Mouse (Mus musculus): ENCODE results near the gene Dohh. TPM values are rescaled to one million over a fixed set of nuclear protein-coding genes. Genes with fewer than 3 reads are reported as not detected.
A peak's percentile ranks its signal among the peaks of the same experiment; 100 is the strongest.

Gene Dohh
- polyA plus RNA-seq, 1 experiment from 2014 or later, result 55.2 TPM

GRCm38 (mm10) chr10:81433541-81434289, 49.5 kb downstream of the Dohh start:
- Histone ChIP-seq H3K27me3 (replicated peaks; ENCODE audit: insufficient read depth, low read length) (no peaks in the 10 kb centered on the region), H3K9me3 (ENCODE audit: low read length) (no peaks in the 10 kb centered on the region), H3K4me3 (ENCODE audit: low read depth, low read length) (no peak overlapping the region), H3K9ac (replicated peaks; ENCODE audit: low read depth) (no peak overlapping the region), H3K27ac (ENCODE audit: low read length) (peak overlapping the region; percentile 34; the same call in 1 of the 2 replicates), H3K36me3 (ENCODE audit: insufficient read depth, low read length) (no peaks in the 10 kb centered on the region), H3K4me1 (ENCODE audit: insufficient read depth, low read depth, low read length) (peaks cover 16% of the 10 kb centered on the region), H3K4me2 (replicated peaks; ENCODE audit: low read depth, low read length) (no peak overlapping the region)
- 68% methylated on average over 24 of the region's 26 CpGs for WGBS
- ATAC-seq, result no peak
- peak; percentile 53 for DNase-seq (ENCODE audit: low spot score)
- no peak for TF ChIP-seq EP300 (IDR thresholded peaks at IDR 0.05)
- TF ChIP-seq CTCF (IDR thresholded peaks at IDR 0.05), result peak; percentile 40

DNA sequence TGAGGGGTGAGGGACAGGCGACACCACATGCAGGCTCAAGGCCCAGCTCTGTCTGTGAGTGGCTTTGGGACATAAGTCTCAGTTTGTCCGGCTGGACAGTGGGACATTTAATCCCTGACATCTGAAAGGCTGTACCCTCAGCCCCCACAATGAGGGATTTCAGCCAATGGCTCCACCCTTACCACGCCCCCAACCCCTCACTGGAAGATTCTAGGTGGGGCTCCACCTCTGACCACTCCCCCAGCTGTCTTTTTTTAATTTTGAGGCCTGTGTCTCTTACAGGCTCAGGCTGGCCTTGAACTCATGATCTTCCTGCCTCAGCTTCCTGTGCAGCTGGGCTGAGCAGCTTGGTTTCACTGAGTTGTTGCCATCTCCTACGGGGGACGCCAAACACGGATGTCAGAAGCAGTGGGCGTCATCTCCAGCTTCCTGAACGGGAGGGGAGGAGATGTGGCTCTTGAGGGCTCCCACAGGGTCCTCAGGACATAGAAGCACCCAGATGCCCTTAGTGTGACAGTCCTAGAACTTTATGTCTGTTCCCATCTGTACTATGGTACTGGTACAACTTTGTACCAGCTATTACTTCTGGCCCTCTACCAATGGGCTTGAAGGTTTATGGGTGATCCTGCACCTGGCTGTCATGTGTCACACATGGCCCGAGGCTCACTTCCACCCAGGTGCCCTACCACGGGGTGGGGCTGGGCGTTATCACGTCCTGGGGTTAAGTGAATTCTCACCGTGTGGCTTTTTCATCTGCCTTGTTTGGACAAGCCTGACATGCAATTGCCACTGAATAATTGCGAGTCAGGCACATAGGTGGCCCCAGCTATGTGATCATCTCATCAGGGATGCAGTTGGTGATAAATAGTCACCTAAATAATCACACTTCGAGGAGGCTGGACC, 50.4 kb downstream of the Dohh start:
- TF ChIP-seq CTCF (IDR thresholded peaks at IDR 0.05) (no peak), EP300 (IDR thresholded peaks at IDR 0.05) (no peak)
- H3K27me3 ChIP-seq (replicated peaks; ENCODE audit: insufficient read depth, low read length), result no peaks in the 10 kb centered on the region
- ATAC-seq (no peak), DNase-seq (ENCODE audit: low spot score) (no peak)
- peak overlapping the region; percentile 34; the same call in 1 of the 2 replicates for H3K27ac ChIP-seq (ENCODE audit: low read length)
- no peak overlapping the region for H3K4me2 ChIP-seq (replicated peaks; ENCODE audit: low read depth, low read length)
- H3K36me3 ChIP-seq (ENCODE audit: insufficient read depth, low read length), result no peaks in the 10 kb centered on the region
- H3K9me3 ChIP-seq (ENCODE audit: low read length), result no peaks in the 10 kb centered on the region
- no peak overlapping the region for H3K4me3 ChIP-seq (ENCODE audit: low read depth, low read length)
- H3K9ac ChIP-seq (replicated peaks; ENCODE audit: low read depth), result no peak overlapping the region
- H3K4me1 ChIP-seq (ENCODE audit: insufficient read depth, low read depth, low read length), result peaks cover 16% of the 10 kb centered on the region
- WGBS, result 47% methylated on average over 15 of the region's 15 CpGs

DNA sequence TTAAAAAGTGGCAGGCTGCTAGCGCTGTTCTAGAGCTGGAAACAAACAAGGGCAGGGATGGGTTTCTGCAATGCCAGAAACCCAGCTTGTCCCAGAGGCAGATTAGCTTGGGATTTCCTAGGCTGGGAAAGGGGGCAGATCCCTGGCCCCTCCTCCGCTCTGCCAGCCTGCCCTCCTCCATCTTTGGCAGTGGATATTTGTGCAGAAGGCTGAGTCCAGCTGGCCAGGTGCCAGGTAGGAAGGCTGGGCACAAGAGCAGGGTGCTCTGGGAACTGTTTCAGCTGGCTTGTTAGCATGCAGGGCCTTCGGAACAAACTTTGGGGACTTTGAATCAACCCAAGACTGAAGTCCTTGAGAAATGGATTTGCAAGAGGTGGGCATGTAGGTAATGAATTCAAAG, 51.2 kb downstream of the Dohh start:
- Histone ChIP-seq H3K36me3 (ENCODE audit: insufficient read depth, low read length) (no peaks in the 10 kb centered on the region), H3K4me2 (replicated peaks; ENCODE audit: low read depth, low read length) (no peak overlapping the region), H3K9me3 (ENCODE audit: low read length) (no peaks in the 10 kb centered on the region), H3K4me1 (ENCODE audit: insufficient read depth, low read depth, low read length) (peaks cover 16% of the 10 kb centered on the region), H3K27ac (ENCODE audit: low read length) (no peak overlapping the region), H3K27me3 (replicated peaks; ENCODE audit: insufficient read depth, low read length) (no peaks in the 10 kb centered on the region), H3K9ac (replicated peaks; ENCODE audit: low read depth) (no peak overlapping the region), H3K4me3 (ENCODE audit: low read depth, low read length) (no peak overlapping the region)
- ATAC-seq (no peak), DNase-seq (ENCODE audit: low spot score) (peak; percentile 56)
- TF ChIP-seq EP300 (IDR thresholded peaks at IDR 0.05), result no peak
- no peak for TF ChIP-seq CTCF (IDR thresholded peaks at IDR 0.05)
- 46% methylated on average over 3 of the region's 3 CpGs for WGBS

Small RNA genes within 50 kb of the gene (microRNA-seq; reads per million reads assigned to microRNA genes)
- gene Mir1191b (0.73 reads per million), gene Mir6913 (not detected)

Other genes starting within 250 kb of the Dohh start
- gene Zbtb7a, start 249.2 kb upstream of the Dohh start, polyA plus RNA-seq (2015; fragmentation: Nextera tagmentation; extraction: Ambion mirVana), result 58.2 and 62.0 TPM in 2 replicates
- gene Pias4, start 216.5 kb upstream of the Dohh start, polyA plus RNA-seq (2015; fragmentation: Nextera tagmentation; extraction: Ambion mirVana), result 27.9 TPM in 2 replicates
- 509 and 537 TPM in 2 replicates for gene Eef2, start 207.8 kb upstream of the Dohh start, polyA plus RNA-seq (2015; fragmentation: Nextera tagmentation; extraction: Ambion mirVana)
- gene Dapk3, start 201.4 kb upstream of the Dohh start, polyA plus RNA-seq (2015; fragmentation: Nextera tagmentation; extraction: Ambion mirVana), result 48.9 and 50.2 TPM in 2 replicates
- gene 4930442H23Rik, start 200.6 kb upstream of the Dohh start, polyA plus RNA-seq (2015; fragmentation: Nextera tagmentation; extraction: Ambion mirVana), result 0.16 and 0.25 TPM in 2 replicates
- gene Nmrk2, start 182.4 kb upstream of the Dohh start, polyA plus RNA-seq (2015; fragmentation: Nextera tagmentation; extraction: Ambion mirVana), result 0.80 and 0.92 TPM in 2 replicates
- gene Atcay, start 153.6 kb upstream of the Dohh start, polyA plus RNA-seq (2015; fragmentation: Nextera tagmentation; extraction: Ambion mirVana), result not detected in 2 replicates
- gene Zfr2, start 151.3 kb upstream of the Dohh start, polyA plus RNA-seq (2015; fragmentation: Nextera tagmentation; extraction: Ambion mirVana), result 2.3 and 2.4 TPM in 2 replicates
- 1.5 and 1.6 TPM in 2 replicates for gene Matk, start 131.5 kb upstream of the Dohh start, polyA plus RNA-seq (2015; fragmentation: Nextera tagmentation; extraction: Ambion mirVana)
- gene Mrpl54, start 117.5 kb upstream of the Dohh start, polyA plus RNA-seq (2015; fragmentation: Nextera tagmentation; extraction: Ambion mirVana), result 132 and 162 TPM in 2 replicates
- gene Apba3, start 117.5 kb upstream of the Dohh start, polyA plus RNA-seq (2015; fragmentation: Nextera tagmentation; extraction: Ambion mirVana), result 47.9 and 49.4 TPM in 2 replicates
- 24.1 and 30.8 TPM in 2 replicates for gene Tjp3, start 92.8 kb upstream of the Dohh start, polyA plus RNA-seq (2015; fragmentation: Nextera tagmentation; extraction: Ambion mirVana)
- gene Pip5k1c, start 91.5 kb upstream of the Dohh start, polyA plus RNA-seq (2015; fragmentation: Nextera tagmentation; extraction: Ambion mirVana), result 31.2 and 32.4 TPM in 2 replicates
- gene Cactin, start 63.3 kb upstream of the Dohh start, polyA plus RNA-seq (2015; fragmentation: Nextera tagmentation; extraction: Ambion mirVana), result 20.3 and 23.0 TPM in 2 replicates
- 19.6 and 28.4 TPM in 2 replicates for gene Tbxa2r, start 55.7 kb upstream of the Dohh start, polyA plus RNA-seq (2015; fragmentation: Nextera tagmentation; extraction: Ambion mirVana)
- gene Gipc3, start 41.2 kb upstream of the Dohh start, polyA plus RNA-seq (2015; fragmentation: Nextera tagmentation; extraction: Ambion mirVana), result 0.33 and 0.55 TPM in 2 replicates
- gene Hmg20b, start 33.9 kb upstream of the Dohh start, polyA plus RNA-seq (2015; fragmentation: Nextera tagmentation; extraction: Ambion mirVana), result 94.3 and 101 TPM in 2 replicates
- 14.0 and 16.9 TPM in 2 replicates for gene Mfsd12, start 26.9 kb upstream of the Dohh start, polyA plus RNA-seq (2015; fragmentation: Nextera tagmentation; extraction: Ambion mirVana)
- 5.4 and 6.6 TPM in 2 replicates for gene 4930404N11Rik, start 18.6 kb upstream of the Dohh start, polyA plus RNA-seq (2015; fragmentation: Nextera tagmentation; extraction: Ambion mirVana)
- 39.5 and 39.7 TPM in 2 replicates for gene Fzr1, start 5.9 kb upstream of the Dohh start, polyA plus RNA-seq (2015; fragmentation: Nextera tagmentation; extraction: Ambion mirVana)
- gene Gm48551, start within 50 bp of the Dohh start, polyA plus RNA-seq (2015; fragmentation: Nextera tagmentation; extraction: Ambion mirVana), result 2.4 and 3.0 TPM in 2 replicates
- gene Gm48552, start 4.6 kb downstream of the Dohh start, polyA plus RNA-seq (2015; fragmentation: Nextera tagmentation; extraction: Ambion mirVana), result 0.20 and 0.63 TPM in 2 replicates
- 3.1 and 3.6 TPM in 2 replicates for gene Smim24, start 8.6 kb downstream of the Dohh start, polyA plus RNA-seq (2015; fragmentation: Nextera tagmentation; extraction: Ambion mirVana)
- 73.6 and 83.9 TPM in 2 replicates for gene Nfic, start 71.2 kb downstream of the Dohh start, polyA plus RNA-seq (2015; fragmentation: Nextera tagmentation; extraction: Ambion mirVana)
- 0.08 and 0.11 TPM in 2 replicates for gene Celf5, start 98.3 kb downstream of the Dohh start, polyA plus RNA-seq (2015; fragmentation: Nextera tagmentation; extraction: Ambion mirVana)
- gene Ncln, start 112.0 kb downstream of the Dohh start, polyA plus RNA-seq (2015; fragmentation: Nextera tagmentation; extraction: Ambion mirVana), result 40.7 and 46.7 TPM in 2 replicates
- gene S1pr4, start 115.7 kb downstream of the Dohh start, polyA plus RNA-seq (2015; fragmentation: Nextera tagmentation; extraction: Ambion mirVana), result 19.0 and 19.3 TPM in 2 replicates
- 4.2 and 4.6 TPM in 2 replicates for gene Gna15, start 139.8 kb downstream of the Dohh start, polyA plus RNA-seq (2015; fragmentation: Nextera tagmentation; extraction: Ambion mirVana)
- gene Gna11, start 160.8 kb downstream of the Dohh start, polyA plus RNA-seq (2015; fragmentation: Nextera tagmentation; extraction: Ambion mirVana), result 62.5 and 63.2 TPM in 2 replicates
- gene Aes, start 175.1 kb downstream of the Dohh start, polyA plus RNA-seq (2015; fragmentation: Nextera tagmentation; extraction: Ambion mirVana), result 467 and 473 TPM in 2 replicates
- 29.9 and 37.0 TPM in 2 replicates for gene Tle2, start 190.1 kb downstream of the Dohh start, polyA plus RNA-seq (2015; fragmentation: Nextera tagmentation; extraction: Ambion mirVana)
- 12.8 and 18.5 TPM in 2 replicates for gene Tle6, start 216.6 kb downstream of the Dohh start, polyA plus RNA-seq (2015; fragmentation: Nextera tagmentation; extraction: Ambion mirVana)
- 0.07 and 0.29 TPM in 2 replicates for gene BC025920, start 221.8 kb downstream of the Dohh start, polyA plus RNA-seq (2015; fragmentation: Nextera tagmentation; extraction: Ambion mirVana)
- gene Sirt6, start 243.4 kb downstream of the Dohh start, polyA plus RNA-seq (2015; fragmentation: Nextera tagmentation; extraction: Ambion mirVana), result 24.1 and 24.2 TPM in 2 replicates
- gene Ankrd24, start 244.1 kb downstream of the Dohh start, polyA plus RNA-seq (2015; fragmentation: Nextera tagmentation; extraction: Ambion mirVana), result 4.4 and 5.3 TPM in 2 replicates